ENCODE assay signal across 29 mouse cellular contexts in the genomic region with DNA sequence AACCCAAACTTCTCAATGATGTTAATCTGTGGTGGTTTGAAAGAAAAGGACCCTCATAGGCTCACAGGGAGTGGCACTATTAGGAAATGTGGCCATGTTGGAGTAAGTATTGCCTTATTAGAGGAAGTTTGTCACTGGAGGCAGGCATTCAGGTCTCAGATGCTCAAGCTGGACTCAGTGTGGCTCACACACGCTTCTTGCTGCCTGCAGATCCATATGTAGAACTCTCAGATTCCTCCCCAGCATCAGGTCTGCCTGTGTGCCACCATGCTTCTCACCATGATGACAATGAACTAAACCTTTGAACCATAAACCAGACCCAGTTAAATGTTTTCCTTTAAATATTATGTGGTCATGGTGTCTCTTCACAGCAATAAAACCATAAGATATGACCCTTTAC.
"Had no signal": no experiment of that assay in that cellular context is flagged by ENCODE, and none has a peak within 500 bp of the region (broad histone marks: within the 10 kb centered on the region; RNA-seq: fewer than 3 reads in every experiment).

No protein-coding gene starts in this region.

- H3K4me3 ChIP-seq: embryonic facial prominence, embryonic 10.5 days; embryonic facial prominence, embryonic 12.5 days; embryonic facial prominence, embryonic 13.5 days; embryonic facial prominence, embryonic 15.5 days; erythroblast, embryonic 14.5 days; forebrain, embryonic 10.5 days; forebrain, embryonic 12.5 days; forebrain, embryonic 13.5 days; forebrain, embryonic 15.5 days; gastrocnemius, adult 2 months; heart, adult 2 months had no signal

- ATAC-seq: forebrain, embryonic 13.5 days; forebrain, embryonic 14.5 days; forebrain, embryonic 15.5 days; forebrain, embryonic 16.5 days; forebrain, postnatal 0 days had no signal

- H3K36me3 ChIP-seq: embryonic facial prominence, embryonic 10.5 days; embryonic facial prominence, embryonic 12.5 days; embryonic facial prominence, embryonic 13.5 days; embryonic facial prominence, embryonic 15.5 days; forebrain, embryonic 10.5 days; forebrain, embryonic 12.5 days; forebrain, embryonic 15.5 days had no signal

- H3K27me3 ChIP-seq: embryonic facial prominence, embryonic 12.5 days; embryonic facial prominence, embryonic 13.5 days; embryonic facial prominence, embryonic 15.5 days; forebrain, embryonic 12.5 days; forebrain, embryonic 13.5 days; forebrain, embryonic 15.5 days had no signal

- DNase-seq: cerebellum, adult 18-20 months; cerebellum, adult 2 months; cerebellum, adult 8-10 months; cerebellum, adult 9-10 months; cerebellum, adult 9-11 months; cerebellum, postnatal 10 days; cerebellum, postnatal 14 days; cerebellum, postnatal 25 days; cerebellum, postnatal 36 days; embryo, embryonic 11 days; forebrain, postnatal 0 days; gastrocnemius, adult 2 months; gastrocnemius, postnatal 10 days; gastrocnemius, postnatal 14 days; gastrocnemius, postnatal 25 days; gastrocnemius, postnatal 36 days; heart, adult 18-20 months; heart, adult 2 months had no signal

- H3K4me1 ChIP-seq: embryonic facial prominence, embryonic 10.5 days; embryonic facial prominence, embryonic 12.5 days; embryonic facial prominence, embryonic 13.5 days; embryonic facial prominence, embryonic 15.5 days; forebrain, embryonic 10.5 days; forebrain, embryonic 12.5 days; forebrain, embryonic 13.5 days; forebrain, embryonic 15.5 days had no signal

- H3K9me3 ChIP-seq: embryonic facial prominence, embryonic 10.5 days; embryonic facial prominence, embryonic 12.5 days; embryonic facial prominence, embryonic 13.5 days; embryonic facial prominence, embryonic 15.5 days; forebrain, embryonic 10.5 days; forebrain, embryonic 12.5 days; forebrain, embryonic 13.5 days; forebrain, embryonic 15.5 days had no signal

- H3K27ac ChIP-seq: embryonic facial prominence, embryonic 10.5 days; embryonic facial prominence, embryonic 12.5 days; embryonic facial prominence, embryonic 13.5 days; embryonic facial prominence, embryonic 15.5 days; forebrain, embryonic 10.5 days; forebrain, embryonic 12.5 days; forebrain, embryonic 13.5 days; forebrain, embryonic 15.5 days; gastrocnemius, adult 2 months; heart, adult 2 months had no signal
